Mouse (Mus musculus) forebrain, embryonic 15.5 days (tissue): ENCODE data around the gene Birc2. TPM values are rescaled to one million over a fixed set of nuclear protein-coding genes. Genes with fewer than 3 reads are reported as not detected.

Source experiments
- ATAC-seq: fragments of 200-750 bp; cut with Nextera tagmentation; replicated peaks from 2 replicates; pipeline ENCODE4 v1.8.0; 2017; ENCODE audit warnings: mild to moderate bottlenecking, moderate TSS enrichment, moderate library complexity
- H3K27ac ChIP-seq: fragments of 300-500 bp; sonication (generic); replicated peaks from 2 replicates; pipeline ENCODE4 v1.5.1; 2015; ENCODE audit warnings: mild to moderate bottlenecking, inconsistent platforms
- H3K27me3 ChIP-seq: fragments of 300-500 bp; sonication (generic); 2 replicates; pipeline ENCODE4 v1.6.1; 2015; ENCODE audit warnings: inconsistent platforms
- H3K36me3 ChIP-seq: fragments of 300-500 bp; sonication (generic); 2 replicates; pipeline ENCODE4 v1.6.1; 2015; ENCODE audit warnings: mild to moderate bottlenecking, inconsistent platforms
- H3K4me1 ChIP-seq: fragments of 300-500 bp; sonication (generic); 2 replicates; pipeline ENCODE4 v1.6.1; 2015; ENCODE audit warnings: inconsistent platforms
- H3K4me2 ChIP-seq: fragments of 300-500 bp; sonication (generic); replicated peaks from 2 replicates; pipeline ENCODE4 v1.6.1; 2015; ENCODE audit warnings: mild to moderate bottlenecking, inconsistent platforms
- H3K4me3 ChIP-seq: fragments of 300-500 bp; sonication (generic); 2 replicates; pipeline ENCODE4 v1.5.1; 2015; ENCODE audit warnings: mild to moderate bottlenecking, inconsistent platforms
- H3K9ac ChIP-seq: fragments of 300-500 bp; sonication (generic); replicated peaks from 2 replicates; pipeline ENCODE4 v1.6.1; 2015; ENCODE audit warnings: mild to moderate bottlenecking, inconsistent platforms
- H3K9me3 ChIP-seq: fragments of 300-500 bp; sonication (generic); 2 replicates; pipeline ENCODE4 v1.6.1; 2016; ENCODE audit warnings: inconsistent platforms
- WGBS: fragments of 180-500 bp; shearing (Covaris S2); methylation state at CpG from one replicate; pipeline ENCODE4 v1.1.7; 2015; ENCODE audit warnings: mixed read lengths; 5-methylcytosine and 5-hydroxymethylcytosine counted together
- polyA plus RNA-seq: library from polyadenylated mRNA; unstranded; fragments of >200 nt; fragmentation: Nextera tagmentation; extraction: Ambion mirVana; gene quantifications from 2 replicates; pipeline ENCODE4 v1.2.1, GENCODE M21; 2015

Gene Birc2
- polyA plus RNA-seq, 1 experiment from 2014 or later, result 50.9 TPM

GRCm38 (mm10) chr9:7777652-7778051, 59.2 kb downstream of the Birc2 start:
- peaks cover 2% of the 10 kb centered on the region; the same call in 1 of the 2 replicates for H3K36me3 ChIP-seq
- no peak overlapping the region for H3K9ac ChIP-seq
- H3K4me2 ChIP-seq, result no peak overlapping the region
- 79% methylated on average over 1 of the region's 1 CpGs for WGBS
- no peaks in the 10 kb centered on the region for H3K4me1 ChIP-seq
- H3K9me3 ChIP-seq, result no peaks in the 10 kb centered on the region
- no peak overlapping the region for H3K4me3 ChIP-seq
- no peak for ATAC-seq
- no peak overlapping the region for H3K27ac ChIP-seq
- no peaks in the 10 kb centered on the region for H3K27me3 ChIP-seq

GRCm38 (mm10) chr9:7776940-7777339, 59.9 kb downstream of the Birc2 start:
- H3K27ac ChIP-seq, result no peak overlapping the region
- H3K9ac ChIP-seq, result no peak overlapping the region
- H3K27me3 ChIP-seq, result no peaks in the 10 kb centered on the region
- ATAC-seq, result no peak
- no peak overlapping the region for H3K4me2 ChIP-seq
- H3K9me3 ChIP-seq, result no peaks in the 10 kb centered on the region
- no peak overlapping the region for H3K4me3 ChIP-seq
- H3K36me3 ChIP-seq, result no peaks in the 10 kb centered on the region
- 94% methylated on average over 1 of the region's 1 CpGs for WGBS
- no peaks in the 10 kb centered on the region for H3K4me1 ChIP-seq

GRCm38 (mm10) chr9:7775986-7776385, 60.9 kb downstream of the Birc2 start:
- H3K4me1 ChIP-seq, result no peaks in the 10 kb centered on the region
- no peaks in the 10 kb centered on the region for H3K27me3 ChIP-seq
- H3K4me3 ChIP-seq, result no peak overlapping the region
- no peak overlapping the region for H3K9ac ChIP-seq
- ATAC-seq, result no peak
- H3K36me3 ChIP-seq, result no peaks in the 10 kb centered on the region
- no peak overlapping the region for H3K4me2 ChIP-seq
- no peak overlapping the region for H3K27ac ChIP-seq
- 86% methylated on average over 3 of the region's 3 CpGs for WGBS
- H3K9me3 ChIP-seq, result no peaks in the 10 kb centered on the region

- no peak overlapping the region for H3K4me2 ChIP-seq
- WGBS, result 89% methylated on average over 2 of the region's 2 CpGs
Observed at GRCm38 (mm10) chr9:7775011-7775410, 61.9 kb downstream of the Birc2 start.

GRCm38 (mm10) chr9:7774538-7774937, 62.3 kb downstream of the Birc2 start:
- Histone ChIP-seq H3K9me3 (no peaks in the 10 kb centered on the region), H3K27ac (no peak overlapping the region), H3K9ac (no peak overlapping the region), H3K4me3 (no peak overlapping the region), H3K4me1 (no peaks in the 10 kb centered on the region), H3K36me3 (no peaks in the 10 kb centered on the region), H3K27me3 (no peaks in the 10 kb centered on the region), H3K4me2 (no peak overlapping the region)
- no peak for ATAC-seq
- 96% methylated on average over 10 of the region's 10 CpGs for WGBS

More at GRCm38 (mm10) chr9:7775011-7775410, 61.9 kb downstream of the Birc2 start:
- H3K27me3 ChIP-seq, result no peaks in the 10 kb centered on the region
- no peaks in the 10 kb centered on the region for H3K9me3 ChIP-seq
- H3K4me1 ChIP-seq, result no peaks in the 10 kb centered on the region
- no peak overlapping the region for H3K4me3 ChIP-seq
- H3K36me3 ChIP-seq, result no peaks in the 10 kb centered on the region
- no peak overlapping the region for H3K27ac ChIP-seq
- ATAC-seq, result no peak
- no peak overlapping the region for H3K9ac ChIP-seq

GRCm38 (mm10) chr9:7773686-7774085, 63.2 kb downstream of the Birc2 start:
- ATAC-seq, result no peak

GRCm38 (mm10) chr9:7772773-7773454, 64.0 kb downstream of the Birc2 start:
- no peaks in the 10 kb centered on the region for H3K27me3 ChIP-seq
- H3K4me1 ChIP-seq, result peaks cover 6% of the 10 kb centered on the region; the same call in 1 of the 2 replicates
- no peak overlapping the region for H3K4me2 ChIP-seq
- WGBS, result 68% methylated on average over 4 of the region's 4 CpGs
- H3K9ac ChIP-seq, result no peak overlapping the region
- H3K27ac ChIP-seq, result no peak overlapping the region
- no peak for ATAC-seq
- H3K4me3 ChIP-seq, result no peak overlapping the region
- no peaks in the 10 kb centered on the region for H3K9me3 ChIP-seq
- 0 out of 2 replicates have a peak, but pooled peaks cover 4% of the 10 kb centered on the region for H3K36me3 ChIP-seq

More at GRCm38 (mm10) chr9:7773686-7774085, 63.2 kb downstream of the Birc2 start:
- WGBS, result 97% methylated on average over 5 of the region's 5 CpGs
- Histone ChIP-seq H3K4me1 (no peaks in the 10 kb centered on the region), H3K9me3 (no peaks in the 10 kb centered on the region), H3K27me3 (no peaks in the 10 kb centered on the region), H3K27ac (no peak overlapping the region), H3K4me2 (no peak overlapping the region), H3K36me3 (0 out of 2 replicates have a peak, but pooled peaks cover 4% of the 10 kb centered on the region), H3K9ac (no peak overlapping the region), H3K4me3 (no peak overlapping the region)

- ATAC-seq, result no peak
- H3K9me3 ChIP-seq, result no peaks in the 10 kb centered on the region
- H3K27ac ChIP-seq, result no peak overlapping the region
- no peak overlapping the region for H3K4me2 ChIP-seq
- peaks cover 12% of the 10 kb centered on the region; the same call in 1 of the 2 replicates for H3K4me1 ChIP-seq
- 0 out of 2 replicates have a peak, but pooled peaks cover 4% of the 10 kb centered on the region for H3K36me3 ChIP-seq
- no peaks in the 10 kb centered on the region for H3K27me3 ChIP-seq
- WGBS, result 87% methylated on average over 2 of the region's 2 CpGs
- no peak overlapping the region for H3K4me3 ChIP-seq
- no peak overlapping the region for H3K9ac ChIP-seq
Observed at GRCm38 (mm10) chr9:7772361-7772760, 64.5 kb downstream of the Birc2 start.

GRCm38 (mm10) chr9:7769491-7769890, 67.4 kb downstream of the Birc2 start:
- H3K4me3 ChIP-seq, result no peak overlapping the region
- no peak overlapping the region for H3K9ac ChIP-seq
- 0 out of 2 replicates have a peak, but pooled peaks cover 4% of the 10 kb centered on the region for H3K36me3 ChIP-seq
- no peak for ATAC-seq
- no peaks in the 10 kb centered on the region for H3K9me3 ChIP-seq
- no peaks in the 10 kb centered on the region for H3K27me3 ChIP-seq
- peaks cover 24% of the 10 kb centered on the region for H3K4me1 ChIP-seq
- H3K27ac ChIP-seq, result no peak overlapping the region
- H3K4me2 ChIP-seq, result no peak overlapping the region
- WGBS, result 92% methylated on average over 5 of the region's 5 CpGs

GRCm38 (mm10) chr9:7769081-7769480, 67.8 kb downstream of the Birc2 start:
- no peaks in the 10 kb centered on the region for H3K9me3 ChIP-seq
- peaks cover 26% of the 10 kb centered on the region for H3K4me1 ChIP-seq
- H3K4me2 ChIP-seq, result no peak overlapping the region
- no peak overlapping the region for H3K9ac ChIP-seq
- no peak for ATAC-seq
- 0 out of 2 replicates have a peak, but pooled peaks cover 4% of the 10 kb centered on the region for H3K36me3 ChIP-seq
- no peak overlapping the region for H3K27ac ChIP-seq
- H3K27me3 ChIP-seq, result no peaks in the 10 kb centered on the region
- WGBS, result 62% methylated on average over 4 of the region's 4 CpGs
- no peak overlapping the region for H3K4me3 ChIP-seq
